Mouse (Mus musculus) embryonic facial prominence, embryonic 13.5 days (tissue): ENCODE results near the gene Ranbp17. TPM values are rescaled to one million over a fixed set of nuclear protein-coding genes. Genes with fewer than 3 reads are reported as not detected.

Experiments used
- ATAC-seq: fragments of 200-750 bp; cut with Nextera tagmentation; 2 replicates; pipeline ENCODE4 v1.8.0; 2017; ENCODE audit warnings: low read depth; ENCODE audit not compliant: insufficient number of reproducible peaks, insufficient read depth, low FRiP score, low TSS enrichment
- H3K27ac ChIP-seq: fragments of 300-500 bp; sonication (generic); 2 replicates; pipeline ENCODE4 v1.5.1; 2015; ENCODE audit warnings: moderate library complexity, mild to moderate bottlenecking, inconsistent platforms
- H3K27me3 ChIP-seq: fragments of 300-500 bp; sonication (generic); 2 replicates; pipeline ENCODE4 v1.6.1; 2015; ENCODE audit warnings: mild to moderate bottlenecking, inconsistent platforms
- H3K36me3 ChIP-seq: fragments of 300-500 bp; sonication (generic); 2 replicates; pipeline ENCODE4 v1.6.1; 2015; ENCODE audit warnings: mild to moderate bottlenecking, inconsistent platforms
- H3K4me1 ChIP-seq: fragments of 300-500 bp; sonication (generic); 2 replicates; pipeline ENCODE4 v1.6.1; 2015; ENCODE audit warnings: inconsistent platforms
- H3K4me2 ChIP-seq: fragments of 300-500 bp; sonication (generic); 2 replicates; pipeline ENCODE4 v1.6.1; 2015; ENCODE audit warnings: moderate library complexity, mild to moderate bottlenecking, inconsistent platforms
- H3K4me3 ChIP-seq: fragments of 300-500 bp; sonication (generic); 2 replicates; pipeline ENCODE4 v1.5.1; 2015; ENCODE audit warnings: mild to moderate bottlenecking, inconsistent platforms
- H3K9ac ChIP-seq: fragments of 300-500 bp; sonication (generic); 2 replicates; pipeline ENCODE4 v1.6.1; 2015; ENCODE audit warnings: mild to moderate bottlenecking, inconsistent platforms
- H3K9me3 ChIP-seq: fragments of 300-500 bp; sonication (generic); 2 replicates; pipeline ENCODE4 v1.6.1; 2016; ENCODE audit warnings: inconsistent platforms
- WGBS: fragments of 180-500 bp; shearing (Covaris S2); methylation state at CpG from one replicate; pipeline ENCODE4 v1.1.7; 2015; ENCODE audit warnings: mixed read lengths; 5-methylcytosine and 5-hydroxymethylcytosine counted together
- polyA plus RNA-seq: library from polyadenylated mRNA; unstranded; fragments of >200 nt; fragmentation: Nextera tagmentation; extraction: Ambion mirVana; gene quantifications from 2 replicates; pipeline ENCODE4 v1.2.1, GENCODE M21; 2015

Ranbp17 gene
- polyA plus RNA-seq, 1 experiment from 2014 or later, result 5.5 TPM

DNA sequence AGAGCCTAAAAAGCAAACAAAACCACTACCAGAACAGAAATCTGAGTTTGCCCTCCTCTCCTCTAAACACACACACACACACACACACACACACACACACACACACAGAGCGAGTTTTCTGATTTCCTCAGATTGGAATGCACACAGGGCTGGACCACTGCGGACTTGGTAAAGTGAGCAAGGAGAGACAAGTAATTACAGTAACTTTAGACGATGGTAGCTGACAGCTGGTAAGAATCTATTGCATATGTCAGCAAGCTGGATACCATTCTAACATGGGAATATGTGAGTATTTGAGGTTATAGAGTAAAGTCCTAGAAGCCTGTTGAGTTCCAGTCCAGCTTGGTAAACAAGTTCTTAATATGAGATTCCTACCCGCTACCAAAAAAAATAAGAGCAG lies 204.0 kb downstream of the Ranbp17 start:
- no peaks in the 10 kb centered on the region for H3K9me3 ChIP-seq
- WGBS, result 28% methylated on average over 4 of the region's 4 CpGs
- no peak overlapping the region for H3K4me3 ChIP-seq
- H3K36me3 ChIP-seq, result no peaks in the 10 kb centered on the region
- no peaks in the 10 kb centered on the region; the same call in 1 of the 2 replicates for H3K4me1 ChIP-seq
- H3K9ac ChIP-seq, result no peak overlapping the region
- no peak overlapping the region for H3K4me2 ChIP-seq
- ATAC-seq, result no peak
- no peak overlapping the region for H3K27ac ChIP-seq
- no peaks in the 10 kb centered on the region for H3K27me3 ChIP-seq

DNA sequence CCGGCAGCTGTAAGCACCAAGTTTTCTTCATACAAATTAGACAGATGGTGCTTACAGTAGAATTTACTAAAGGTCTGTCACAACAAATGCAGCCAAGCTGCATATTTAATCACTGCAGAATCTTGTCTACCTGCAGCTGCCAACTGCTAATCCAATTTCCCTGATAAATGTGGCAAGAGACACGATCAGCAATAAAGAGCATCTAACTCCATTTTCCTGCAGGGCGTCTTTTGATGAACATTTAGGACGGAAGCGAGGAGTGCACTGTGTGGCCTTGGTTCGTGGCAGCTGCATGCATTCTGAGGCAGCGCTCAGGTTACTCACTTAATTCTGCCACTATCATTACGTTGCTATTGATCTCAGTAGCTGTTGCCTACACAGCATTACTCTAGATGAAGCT lies 212.7 kb downstream of the Ranbp17 start:
- H3K36me3 ChIP-seq, result no peaks in the 10 kb centered on the region
- H3K4me2 ChIP-seq, result no peak overlapping the region
- no peak overlapping the region for H3K9ac ChIP-seq
- no peaks in the 10 kb centered on the region for H3K9me3 ChIP-seq
- no peak overlapping the region for H3K4me3 ChIP-seq
- no peaks in the 10 kb centered on the region for H3K27me3 ChIP-seq
- 25% methylated on average over 8 of the region's 8 CpGs for WGBS
- ATAC-seq, result no peak
- no peak overlapping the region for H3K27ac ChIP-seq
- H3K4me1 ChIP-seq, result peaks cover 3% of the 10 kb centered on the region; the same call in 1 of the 2 replicates

DNA sequence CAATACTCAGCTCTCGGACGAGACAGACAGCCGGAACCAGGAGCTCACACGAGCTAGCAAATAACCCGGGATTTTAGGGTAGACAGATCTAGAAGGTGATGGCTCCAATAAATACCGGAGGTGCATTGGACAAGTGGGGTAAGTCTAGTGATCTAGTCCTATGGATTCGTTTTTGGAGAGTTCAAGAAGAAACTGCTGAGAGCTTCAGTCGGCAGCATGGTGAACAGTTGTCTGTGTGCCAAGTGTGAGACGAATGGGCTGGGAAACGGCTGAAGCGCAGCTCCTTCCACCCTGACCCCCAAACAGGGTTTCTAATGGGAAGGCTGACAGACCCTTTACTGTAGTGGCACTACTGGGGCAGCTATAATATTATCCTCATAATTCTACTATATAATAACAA lies 214.2 kb downstream of the Ranbp17 start:
- Histone ChIP-seq H3K4me2 (no peak overlapping the region), H3K27ac (no peak overlapping the region), H3K4me1 (peaks cover 3% of the 10 kb centered on the region; the same call in 1 of the 2 replicates), H3K36me3 (no peaks in the 10 kb centered on the region), H3K9me3 (no peaks in the 10 kb centered on the region), H3K27me3 (no peaks in the 10 kb centered on the region), H3K9ac (no peak overlapping the region), H3K4me3 (no peak overlapping the region)
- no peak for ATAC-seq
- 77% methylated on average over 11 of the region's 11 CpGs for WGBS

DNA sequence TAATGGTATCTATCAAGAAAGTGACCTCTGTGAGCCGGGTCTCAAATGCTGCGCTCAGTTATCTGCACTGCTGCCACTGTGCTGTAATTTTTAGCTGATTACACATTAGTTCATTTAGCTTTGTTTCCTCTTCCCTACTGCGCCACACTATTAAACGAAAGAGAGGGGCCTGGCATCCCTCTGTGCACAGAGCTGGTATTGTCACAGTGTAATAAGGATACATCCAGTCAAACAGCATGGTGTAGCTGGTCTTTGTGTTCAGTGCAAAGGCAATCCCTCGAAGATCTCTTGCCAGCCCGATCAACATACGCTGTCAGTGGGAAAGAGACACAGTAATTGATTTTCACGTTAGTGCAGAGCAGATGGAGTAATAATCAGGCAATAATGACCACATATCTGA lies 216.4 kb downstream of the Ranbp17 start:
- Histone ChIP-seq H3K9ac (no peak overlapping the region), H3K4me1 (peaks cover 3% of the 10 kb centered on the region; the same call in 1 of the 2 replicates), H3K36me3 (no peaks in the 10 kb centered on the region), H3K4me2 (no peak overlapping the region), H3K27me3 (no peaks in the 10 kb centered on the region), H3K27ac (no peak overlapping the region), H3K4me3 (no peak overlapping the region), H3K9me3 (no peaks in the 10 kb centered on the region)
- no peak for ATAC-seq
- 67% methylated on average over 8 of the region's 8 CpGs for WGBS

DNA sequence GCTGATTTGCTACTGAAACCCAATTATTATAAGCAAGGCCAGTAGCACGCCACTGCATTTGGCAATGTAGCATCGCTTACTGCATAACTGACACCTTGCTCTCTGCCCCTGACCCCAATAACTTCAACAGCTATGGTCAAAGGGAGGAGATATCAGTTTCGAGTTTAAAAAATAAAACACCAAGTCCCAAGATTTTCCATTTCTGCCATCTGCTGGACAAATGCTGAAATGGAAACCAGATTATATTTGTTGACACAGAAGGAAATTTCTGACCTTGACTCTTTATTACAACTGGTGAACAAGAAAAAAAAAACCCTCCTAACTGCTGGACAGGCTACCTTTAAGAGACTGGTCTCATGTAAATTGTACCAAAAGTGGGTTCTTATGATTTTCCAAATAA lies 218.1 kb downstream of the Ranbp17 start:
- Histone ChIP-seq H3K9ac (no peak overlapping the region), H3K27ac (no peak overlapping the region), H3K9me3 (no peaks in the 10 kb centered on the region), H3K4me1 (no peaks in the 10 kb centered on the region), H3K36me3 (no peaks in the 10 kb centered on the region), H3K4me2 (no peak overlapping the region), H3K27me3 (no peaks in the 10 kb centered on the region), H3K4me3 (no peak overlapping the region)
- ATAC-seq, result no peak
- WGBS, result 42% methylated on average over 3 of the region's 3 CpGs

DNA sequence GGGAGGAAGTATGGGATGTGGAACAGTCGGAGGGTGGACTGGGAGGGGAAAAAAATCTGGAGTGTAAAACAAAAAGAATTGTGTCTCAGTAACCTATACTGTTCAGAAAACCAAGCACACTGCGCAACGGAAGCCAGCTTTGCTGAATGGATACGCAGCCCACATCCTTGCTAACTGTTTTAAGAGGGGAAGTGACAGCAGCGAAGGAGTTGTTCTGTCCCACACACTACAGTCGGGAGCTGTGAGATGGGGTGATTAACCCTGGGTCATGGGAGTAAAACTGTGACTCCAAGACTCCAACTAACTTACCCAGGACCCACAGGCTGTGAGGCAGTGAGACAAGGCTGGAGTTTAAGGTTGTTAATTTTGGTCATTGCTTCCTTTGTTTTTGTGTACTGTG lies 219.5 kb downstream of the Ranbp17 start:
- Histone ChIP-seq H3K4me3 (no peak overlapping the region), H3K4me2 (no peak overlapping the region), H3K27ac (no peak overlapping the region), H3K27me3 (no peaks in the 10 kb centered on the region), H3K9ac (no peak overlapping the region), H3K9me3 (no peaks in the 10 kb centered on the region), H3K4me1 (no peaks in the 10 kb centered on the region), H3K36me3 (no peaks in the 10 kb centered on the region)
- no peak for ATAC-seq
- WGBS, result 67% methylated on average over 6 of the region's 6 CpGs

DNA sequence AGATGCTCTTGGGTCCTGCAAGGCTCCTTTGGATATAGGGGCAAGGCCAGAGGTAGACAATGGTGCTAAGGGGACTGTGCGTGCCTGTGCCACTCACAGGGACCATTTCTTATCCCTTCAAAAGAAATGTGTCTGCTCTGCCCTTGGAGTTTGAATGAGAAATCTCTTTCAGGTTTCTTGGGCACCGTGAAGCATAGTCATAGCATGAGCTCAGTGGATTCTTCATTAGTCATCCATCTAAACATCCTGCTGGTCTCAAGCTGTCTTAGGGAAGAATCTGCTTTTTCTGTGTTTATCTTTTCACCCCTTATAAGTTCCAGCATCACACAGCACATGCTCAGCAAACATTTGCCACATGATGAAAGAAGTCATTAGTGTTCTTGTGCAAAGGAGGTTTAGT lies 235.0 kb downstream of the Ranbp17 start:
- H3K4me1 ChIP-seq, result no peaks in the 10 kb centered on the region
- no peak for ATAC-seq

DNA sequence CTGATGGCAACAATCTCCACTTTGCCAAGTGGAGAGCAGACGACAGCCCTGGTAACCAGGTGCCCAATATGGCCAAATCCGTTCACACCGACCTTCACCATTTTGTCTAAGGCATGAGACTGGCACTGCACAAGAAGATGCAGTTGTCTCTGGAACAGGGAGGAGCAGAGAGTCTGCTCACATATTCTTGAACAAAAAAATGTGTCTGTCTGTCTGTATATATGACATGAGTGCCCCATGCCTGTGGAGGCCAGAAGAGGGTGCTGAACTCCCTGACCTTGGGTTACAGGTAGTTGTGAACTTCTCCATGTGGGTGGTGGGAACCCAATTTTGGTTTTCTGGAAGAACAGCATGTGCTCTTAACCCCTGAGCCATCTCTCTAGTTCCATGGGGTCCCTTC lies 236.9 kb downstream of the Ranbp17 start, which contains the start of gene Gm12117:
TSS of gene Gm12117 (minus strand) at position 101 of the 400 bp plus-strand sequence.
- 97% methylated on average over 3 of the region's 3 CpGs for WGBS
- no peak within 1 kb of the TSS for H3K4me2 ChIP-seq
- H3K27ac ChIP-seq, result no peak within 1 kb of the TSS
- ATAC-seq, result no peak
- H3K27me3 ChIP-seq, result no peaks in the 10 kb centered on the region
- H3K9ac ChIP-seq, result no peak within 1 kb of the TSS
- H3K36me3 ChIP-seq, result no peaks in the 10 kb centered on the region
- no peaks in the 10 kb centered on the region for H3K9me3 ChIP-seq
- no peak within 1 kb of the TSS for H3K4me3 ChIP-seq
- H3K4me1 ChIP-seq, result no peaks in the 10 kb centered on the region

More for the DNA sequence above, 235.0 kb downstream of the Ranbp17 start:
- H3K9me3 ChIP-seq, result no peaks in the 10 kb centered on the region
- no peak overlapping the region for H3K4me3 ChIP-seq
- 91% methylated on average over 2 of the region's 2 CpGs for WGBS
- no peak overlapping the region for H3K27ac ChIP-seq
- no peaks in the 10 kb centered on the region for H3K27me3 ChIP-seq
- H3K9ac ChIP-seq, result no peak overlapping the region
- no peaks in the 10 kb centered on the region for H3K36me3 ChIP-seq
- H3K4me2 ChIP-seq, result no peak overlapping the region

DNA sequence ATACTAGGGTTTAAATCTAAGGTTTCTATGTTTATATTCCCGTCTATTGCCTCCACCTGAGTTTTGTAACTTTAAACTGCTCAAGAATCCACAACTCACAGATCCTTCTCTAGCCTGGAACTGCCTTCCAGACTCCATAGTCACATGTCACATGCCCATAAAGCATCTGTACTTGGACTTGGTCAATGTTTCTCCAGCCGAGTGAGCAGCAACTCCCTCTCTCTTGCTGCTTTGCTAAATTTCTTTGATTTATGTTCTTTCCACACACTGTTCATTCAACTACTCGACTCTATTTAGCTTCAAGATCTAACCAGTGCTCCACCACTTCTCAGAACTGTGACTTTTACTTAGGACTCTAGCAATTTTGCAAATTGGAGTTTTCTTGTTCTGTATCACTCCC lies 238.7 kb downstream of the Ranbp17 start:
- no peaks in the 10 kb centered on the region for H3K4me1 ChIP-seq
- no peaks in the 10 kb centered on the region for H3K9me3 ChIP-seq
- no peaks in the 10 kb centered on the region for H3K36me3 ChIP-seq
- H3K9ac ChIP-seq, result no peak overlapping the region
- no peak overlapping the region for H3K4me2 ChIP-seq
- no peak overlapping the region for H3K4me3 ChIP-seq
- H3K27ac ChIP-seq, result no peak overlapping the region
- no peaks in the 10 kb centered on the region for H3K27me3 ChIP-seq
- WGBS, result 61% methylated on average over 3 of the region's 3 CpGs
- no peak for ATAC-seq

DNA sequence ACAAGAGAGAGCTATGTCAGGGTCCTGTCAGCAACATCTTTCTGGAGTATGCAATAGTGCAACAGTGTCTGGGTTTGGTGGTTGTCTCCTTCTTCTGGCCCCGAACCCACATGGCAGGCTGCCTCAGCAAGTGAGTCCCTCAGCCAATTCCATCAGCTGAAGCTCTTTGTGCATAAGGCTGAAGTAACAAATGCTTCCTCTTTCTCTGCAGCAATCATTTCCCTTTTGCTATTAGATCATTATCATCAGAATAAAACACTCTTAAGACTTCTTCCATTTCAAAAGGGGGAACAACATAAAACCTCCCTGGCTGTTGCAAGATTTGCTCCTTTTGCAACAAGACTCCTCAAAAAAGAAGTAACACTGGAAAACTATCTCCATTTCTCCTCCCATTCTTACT lies 239.3 kb downstream of the Ranbp17 start:
- H3K27me3 ChIP-seq, result no peaks in the 10 kb centered on the region
- no peak overlapping the region for H3K4me2 ChIP-seq
- H3K9ac ChIP-seq, result no peak overlapping the region
- no peak for ATAC-seq
- no peak overlapping the region for H3K27ac ChIP-seq
- H3K4me3 ChIP-seq, result no peak overlapping the region
- no peaks in the 10 kb centered on the region for H3K36me3 ChIP-seq
- H3K9me3 ChIP-seq, result no peaks in the 10 kb centered on the region
- 81% methylated on average over 1 of the region's 1 CpGs for WGBS
- no peaks in the 10 kb centered on the region for H3K4me1 ChIP-seq

DNA sequence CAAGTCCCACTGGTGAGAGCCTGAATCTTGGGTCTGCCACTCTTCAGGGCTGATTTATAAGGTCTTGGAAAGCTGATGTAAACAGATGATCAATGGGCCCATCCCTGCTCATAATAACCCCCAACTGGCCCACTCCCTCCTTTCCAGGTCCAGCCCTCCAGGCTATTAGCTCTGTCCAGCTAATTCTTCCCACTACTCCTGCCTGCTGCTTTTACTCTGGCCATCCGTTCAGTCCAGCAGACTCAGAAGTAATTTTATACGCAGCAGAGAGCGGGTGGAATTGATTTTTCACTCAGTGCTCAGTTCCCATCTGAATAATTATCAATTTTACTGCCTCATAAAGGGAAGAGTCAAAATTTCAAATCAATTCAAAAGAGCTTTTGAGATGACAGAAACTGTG lies 273.3 kb downstream of the Ranbp17 start:
- no peak for ATAC-seq
- no peaks in the 10 kb centered on the region for H3K4me1 ChIP-seq
- H3K36me3 ChIP-seq, result no peaks in the 10 kb centered on the region
- no peak overlapping the region for H3K27ac ChIP-seq
- H3K9ac ChIP-seq, result no peak overlapping the region
- no peak overlapping the region for H3K4me3 ChIP-seq
- no peaks in the 10 kb centered on the region for H3K9me3 ChIP-seq
- no peaks in the 10 kb centered on the region for H3K27me3 ChIP-seq
- 51% methylated on average over 3 of the region's 3 CpGs for WGBS
- no peak overlapping the region for H3K4me2 ChIP-seq

DNA sequence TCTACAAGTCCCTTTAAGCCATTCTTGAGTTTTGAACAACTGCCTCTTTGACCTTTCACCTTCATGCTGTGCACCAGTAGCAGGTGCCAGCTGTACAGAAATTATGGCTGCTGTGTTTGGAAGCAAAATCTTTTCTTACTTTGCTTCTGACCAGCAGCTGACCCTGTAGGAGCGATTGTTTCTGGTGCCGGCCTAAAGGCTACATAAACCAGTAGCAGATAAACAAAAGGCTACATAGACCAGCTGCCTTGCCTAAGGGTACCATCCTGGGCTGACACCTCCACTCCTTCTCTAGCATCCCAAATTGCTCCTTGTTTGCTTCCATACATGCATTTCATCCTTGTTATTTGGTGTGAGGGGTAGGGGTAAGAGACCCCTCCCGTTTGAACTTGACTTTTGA lies 279.4 kb downstream of the Ranbp17 start:
- 55% methylated on average over 3 of the region's 3 CpGs for WGBS
- no peak for ATAC-seq
- Histone ChIP-seq H3K27ac (no peak overlapping the region), H3K9ac (no peak overlapping the region), H3K9me3 (no peaks in the 10 kb centered on the region), H3K27me3 (no peaks in the 10 kb centered on the region), H3K4me2 (no peak overlapping the region), H3K4me1 (no peaks in the 10 kb centered on the region), H3K36me3 (no peaks in the 10 kb centered on the region), H3K4me3 (no peak overlapping the region)

DNA sequence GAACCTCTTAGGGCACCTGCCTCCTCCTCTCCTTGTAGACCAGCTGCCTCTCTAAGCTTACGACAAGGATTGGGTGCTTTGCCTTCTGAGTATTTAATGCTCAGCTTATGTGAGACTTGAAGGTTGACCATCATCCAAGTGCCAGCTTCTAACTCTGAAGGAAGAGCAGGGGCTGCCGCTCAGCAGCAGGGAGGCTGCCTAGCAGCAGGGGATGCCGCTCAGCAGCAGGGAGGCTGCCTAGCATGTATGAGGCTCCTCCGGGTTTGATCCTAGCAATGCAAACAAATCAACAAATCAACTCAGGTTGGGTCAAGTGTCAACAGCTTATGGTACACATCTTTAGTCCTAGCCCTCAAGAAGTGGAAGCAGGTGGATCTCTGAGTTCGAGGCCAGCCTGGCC lies 281.5 kb downstream of the Ranbp17 start:
- Histone ChIP-seq H3K9me3 (no peaks in the 10 kb centered on the region), H3K9ac (no peak overlapping the region), H3K4me1 (no peaks in the 10 kb centered on the region), H3K36me3 (no peaks in the 10 kb centered on the region), H3K4me3 (no peak overlapping the region), H3K4me2 (no peak overlapping the region), H3K27ac (no peak overlapping the region), H3K27me3 (no peaks in the 10 kb centered on the region; the same call in 1 of the 2 replicates)
- WGBS, result 83% methylated on average over 5 of the region's 5 CpGs
- ATAC-seq, result no peak
